Mouse (Mus musculus): ENCODE data around the gene Mmgt2. TPM values are rescaled to one million over a fixed set of nuclear protein-coding genes. Genes with fewer than 3 reads are reported as not detected.

Gene Mmgt2
- total RNA-seq, 2 experiments from 2014 or later, result 10.9 to 19.3 TPM

DNA sequence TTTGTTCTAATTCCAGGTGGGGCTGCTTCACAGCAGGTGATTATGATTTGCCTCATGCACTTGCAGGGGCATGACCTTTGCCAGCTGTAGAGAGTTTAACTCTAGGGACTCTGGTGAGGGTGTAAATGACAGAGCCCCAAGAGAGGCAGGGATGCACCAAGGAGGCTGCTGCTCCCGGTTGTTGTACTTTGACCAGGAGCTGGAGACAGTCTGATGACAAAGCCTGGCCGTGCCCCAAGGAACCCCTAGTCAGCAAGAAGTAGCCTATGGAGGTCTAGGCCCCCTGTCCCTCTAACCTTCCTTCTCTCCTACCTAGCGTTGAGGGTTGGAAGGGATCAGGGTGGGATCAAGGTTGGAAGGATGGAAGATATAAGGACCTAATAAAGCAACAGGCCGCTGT lies 33.0 kb upstream of the Mmgt2 start:
- ATAC-seq (ENCODE audit: poor library complexity, severe bottlenecking), result no peak

DNA sequence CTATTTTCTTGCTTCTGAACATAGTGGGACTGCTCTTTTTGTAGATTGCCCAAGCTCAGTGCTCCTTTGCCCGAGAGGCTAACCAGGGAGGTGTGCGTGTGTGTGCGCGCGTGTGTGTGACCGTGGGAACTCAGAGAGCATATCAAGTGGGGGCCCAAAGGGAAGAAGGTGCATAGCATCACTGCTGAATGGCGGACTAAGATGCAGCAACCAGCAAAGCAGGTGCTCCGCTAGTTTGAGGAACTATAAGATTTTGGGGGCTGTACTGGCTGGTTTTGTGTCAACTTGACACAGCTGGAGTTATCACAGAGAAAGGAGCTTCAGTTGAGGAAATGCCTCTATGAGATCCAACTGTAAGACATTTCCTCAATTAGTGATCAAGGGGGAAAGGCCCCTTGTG lies 27.4 kb upstream of the Mmgt2 start:
- no peak for ATAC-seq (ENCODE audit: poor library complexity, severe bottlenecking)

- no peak; the same call in 1 of the 2 replicates for ATAC-seq (ENCODE audit: poor library complexity, severe bottlenecking)
These were observed 26.7 kb upstream of the Mmgt2 start for GRCm38 (mm10) chr11:62621586-62622283.

GRCm38 (mm10) chr11:62622850-62623249 lies 25.6 kb upstream of the Mmgt2 start:
- ATAC-seq (ENCODE audit: poor library complexity, severe bottlenecking), result no peak

DNA sequence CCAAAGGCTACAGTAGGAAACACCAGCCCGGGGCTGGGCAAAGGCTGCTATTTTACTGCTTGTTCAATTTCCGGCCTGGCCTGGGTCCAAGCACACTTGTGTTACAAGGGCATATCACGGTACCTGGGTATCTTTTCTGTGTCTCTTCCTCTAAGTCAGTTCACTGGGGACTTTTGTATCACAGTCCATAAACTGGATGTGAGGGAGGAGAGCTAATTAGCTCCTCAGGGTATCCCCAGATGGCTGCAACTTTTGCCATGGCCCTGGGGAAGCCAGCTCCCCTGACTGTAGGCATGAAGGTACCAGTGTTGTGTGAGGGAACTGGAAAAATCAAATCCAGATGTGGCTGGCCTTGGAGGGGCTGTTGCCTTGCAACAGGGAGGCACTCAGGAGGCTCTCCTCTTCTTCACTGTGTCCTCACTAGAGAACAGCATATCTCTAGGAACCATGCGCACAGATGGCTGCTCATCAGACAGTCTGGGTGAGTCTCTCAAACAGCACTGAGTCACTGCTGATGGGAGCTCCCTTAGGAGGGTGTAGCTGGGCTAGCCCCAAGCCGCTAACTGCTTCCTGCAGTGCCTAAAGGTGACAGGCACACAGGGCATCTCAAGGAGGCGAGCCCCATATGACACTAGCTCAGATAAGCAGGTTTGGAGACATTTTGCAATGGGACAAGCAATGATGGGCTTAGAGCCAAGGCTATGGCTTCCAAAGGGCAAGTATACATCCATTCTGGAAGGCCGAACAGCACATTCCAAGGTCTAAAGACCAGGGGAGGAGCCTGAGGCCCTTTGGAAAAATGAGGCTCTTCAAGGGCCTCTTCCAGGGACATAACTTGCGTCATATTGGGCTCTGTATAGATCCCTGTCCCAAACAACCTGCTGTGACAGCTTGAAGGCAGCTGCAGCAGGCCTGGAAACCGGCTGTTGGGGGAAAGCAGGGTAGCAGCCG lies 23.8 kb upstream of the Mmgt2 start:
- no peak for ATAC-seq (ENCODE audit: poor library complexity, severe bottlenecking)

- ATAC-seq (ENCODE audit: poor library complexity, severe bottlenecking), result 0 out of 2 replicates have a peak, but pooled peaks have one; percentile 12
These were observed 18.9 kb upstream of the Mmgt2 start for GRCm38 (mm10) chr11:62629352-62630224.

- no peak for ATAC-seq (ENCODE audit: poor library complexity, severe bottlenecking)
These were observed 18.1 kb upstream of the Mmgt2 start for GRCm38 (mm10) chr11:62630225-62630821.

DNA sequence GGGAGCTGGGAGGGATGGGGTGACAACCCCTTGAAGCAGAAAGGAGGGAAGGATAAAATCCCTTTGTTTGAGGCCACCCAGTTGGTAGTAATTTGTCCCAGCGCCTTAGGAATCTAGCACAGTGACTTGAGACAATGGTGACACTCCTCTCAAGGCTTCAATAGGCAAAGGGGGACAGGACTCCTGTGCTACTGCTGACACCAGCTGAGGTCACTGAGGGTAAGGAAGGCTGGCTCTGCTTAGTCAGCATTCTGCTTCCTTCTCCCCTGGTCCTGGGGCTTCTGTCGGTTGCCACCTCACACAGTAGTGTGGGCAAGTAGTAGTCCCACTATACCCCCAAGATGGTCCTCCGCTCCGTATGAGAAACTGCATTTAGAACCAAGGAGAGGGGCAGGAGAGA lies 17.3 kb upstream of the Mmgt2 start:
- no peak for ATAC-seq (ENCODE audit: poor library complexity, severe bottlenecking)

DNA sequence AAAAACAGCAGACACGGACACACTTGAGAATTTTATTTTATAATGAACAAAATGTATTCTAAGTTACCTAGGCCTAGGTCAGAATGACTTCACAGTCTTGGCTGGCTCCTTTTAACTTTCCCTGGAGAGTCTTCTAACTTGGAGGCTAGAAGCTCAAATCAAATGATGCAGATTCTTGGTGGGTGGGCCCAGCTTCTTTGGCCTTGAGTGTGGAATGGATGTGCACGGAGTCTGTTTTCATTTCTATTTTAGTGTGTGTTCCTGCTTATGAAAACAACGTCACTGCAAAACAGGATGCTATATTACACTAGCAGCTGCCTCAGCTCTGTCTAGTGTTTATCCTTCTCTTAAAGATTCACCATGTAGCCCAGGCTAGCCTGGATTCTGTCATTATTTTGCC lies 13.1 kb upstream of the Mmgt2 start:
- ATAC-seq (ENCODE audit: poor library complexity, severe bottlenecking), result no peak

DNA sequence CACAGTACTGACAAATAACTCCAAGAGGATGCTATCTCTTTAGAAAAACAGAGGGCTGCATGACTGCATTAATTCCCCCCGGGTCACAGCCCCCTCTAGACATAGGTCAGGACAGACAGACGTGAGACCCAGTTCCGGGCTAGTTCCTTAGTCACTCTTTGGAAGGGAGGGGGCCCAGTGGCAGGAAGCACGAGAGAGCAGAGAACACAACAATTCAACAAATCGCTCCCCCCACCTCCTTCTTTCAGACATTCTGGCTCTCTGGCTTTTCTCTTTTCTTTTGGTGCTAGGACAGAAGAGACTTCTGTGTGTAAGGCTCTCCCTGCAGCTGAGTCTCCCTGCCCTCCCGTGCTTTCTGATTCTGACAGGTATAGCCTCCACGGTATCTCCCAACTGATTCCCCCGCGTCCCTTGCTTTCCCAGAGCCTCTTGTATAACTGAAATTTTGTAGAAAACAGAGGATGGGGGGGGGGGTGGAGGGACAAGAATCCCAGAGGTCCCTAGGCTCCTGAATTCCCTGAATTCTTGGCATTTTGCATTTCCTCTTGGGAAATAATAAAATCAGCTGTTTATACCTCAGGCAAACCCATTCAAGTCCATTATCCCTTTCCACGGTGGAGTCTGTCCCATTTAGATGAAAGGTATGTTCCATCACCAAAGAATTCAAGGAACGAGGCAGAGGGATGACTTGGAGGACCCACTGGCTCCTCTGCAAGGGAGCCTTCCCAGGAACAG lies 12.2 kb upstream of the Mmgt2 start:
- ATAC-seq (ENCODE audit: poor library complexity, severe bottlenecking), result no peak

DNA sequence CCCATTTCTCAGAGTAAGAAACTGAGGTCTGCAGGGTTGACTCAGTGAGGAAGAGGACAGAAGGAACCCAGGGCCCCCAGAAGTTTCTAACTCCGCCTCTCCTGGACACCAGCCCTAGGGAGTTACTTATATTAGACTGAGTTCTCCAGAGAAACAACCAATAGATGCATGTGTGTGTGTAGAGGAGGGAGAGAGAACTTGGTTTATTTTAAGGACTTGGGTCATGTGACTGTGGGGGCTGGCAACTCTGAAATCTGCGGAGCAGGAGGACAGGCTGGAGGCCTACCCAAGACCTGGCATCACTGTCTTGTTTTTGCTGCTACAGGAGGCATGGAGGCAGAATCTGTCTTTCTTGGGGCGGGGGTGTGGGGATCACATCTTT lies 11.6 kb upstream of the Mmgt2 start:
- ATAC-seq (ENCODE audit: poor library complexity, severe bottlenecking), result no peak

- ATAC-seq (ENCODE audit: poor library complexity, severe bottlenecking), result no peak
These were observed 11.1 kb upstream of the Mmgt2 start for GRCm38 (mm10) chr11:62637401-62637800.

- ATAC-seq (ENCODE audit: poor library complexity, severe bottlenecking), result no peak
These were observed 10.7 kb upstream of the Mmgt2 start for GRCm38 (mm10) chr11:62637806-62638205.

DNA sequence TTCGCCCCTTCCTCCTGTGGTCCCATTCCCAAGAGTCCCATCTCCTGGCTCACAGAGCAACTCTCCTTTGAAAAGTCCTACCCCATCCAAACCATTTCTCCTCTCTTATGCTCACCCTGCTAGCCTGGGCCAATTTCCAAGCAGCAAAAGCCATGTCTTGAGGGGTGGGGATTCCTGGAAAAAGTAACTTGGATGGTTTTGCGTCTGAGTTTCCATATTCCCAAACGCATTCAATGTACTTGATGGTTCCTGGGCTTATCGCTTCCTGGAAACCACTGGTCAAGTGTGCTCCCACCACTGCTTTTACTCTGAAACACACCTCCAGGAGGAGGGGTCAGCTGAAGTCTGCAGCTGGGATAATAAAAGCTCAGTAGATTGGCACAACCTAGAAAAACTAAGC lies 10.1 kb upstream of the Mmgt2 start:
- ATAC-seq (ENCODE audit: poor library complexity, severe bottlenecking), result no peak

DNA sequence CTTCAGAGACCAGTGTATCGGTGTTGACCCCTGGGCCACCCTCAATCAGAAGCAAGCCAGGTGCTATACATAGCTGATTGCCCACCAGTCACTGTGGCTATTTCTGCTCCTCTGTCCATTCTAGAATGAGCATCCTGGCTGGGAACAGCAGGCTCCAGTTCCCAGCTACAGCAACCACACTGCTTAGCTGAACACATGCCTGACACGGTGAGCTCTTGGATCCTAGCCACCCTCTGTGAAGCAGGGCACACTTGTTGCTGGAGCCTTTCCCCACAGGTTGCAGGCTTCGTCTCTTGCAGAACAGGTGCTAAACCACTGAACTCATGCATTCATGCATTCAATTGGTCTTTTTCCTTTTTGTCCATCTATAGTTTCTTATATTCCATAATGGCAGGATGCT lies 8.1 kb upstream of the Mmgt2 start:
- ATAC-seq (ENCODE audit: poor library complexity, severe bottlenecking), result no peak

- ATAC-seq (ENCODE audit: poor library complexity, severe bottlenecking), result no peak
These were observed 6.2 kb upstream of the Mmgt2 start for GRCm38 (mm10) chr11:62642023-62642844.

- ATAC-seq (ENCODE audit: poor library complexity, severe bottlenecking), result peak; percentile 38
These were observed 5.3 kb upstream of the Mmgt2 start for GRCm38 (mm10) chr11:62643011-62643631.

DNA sequence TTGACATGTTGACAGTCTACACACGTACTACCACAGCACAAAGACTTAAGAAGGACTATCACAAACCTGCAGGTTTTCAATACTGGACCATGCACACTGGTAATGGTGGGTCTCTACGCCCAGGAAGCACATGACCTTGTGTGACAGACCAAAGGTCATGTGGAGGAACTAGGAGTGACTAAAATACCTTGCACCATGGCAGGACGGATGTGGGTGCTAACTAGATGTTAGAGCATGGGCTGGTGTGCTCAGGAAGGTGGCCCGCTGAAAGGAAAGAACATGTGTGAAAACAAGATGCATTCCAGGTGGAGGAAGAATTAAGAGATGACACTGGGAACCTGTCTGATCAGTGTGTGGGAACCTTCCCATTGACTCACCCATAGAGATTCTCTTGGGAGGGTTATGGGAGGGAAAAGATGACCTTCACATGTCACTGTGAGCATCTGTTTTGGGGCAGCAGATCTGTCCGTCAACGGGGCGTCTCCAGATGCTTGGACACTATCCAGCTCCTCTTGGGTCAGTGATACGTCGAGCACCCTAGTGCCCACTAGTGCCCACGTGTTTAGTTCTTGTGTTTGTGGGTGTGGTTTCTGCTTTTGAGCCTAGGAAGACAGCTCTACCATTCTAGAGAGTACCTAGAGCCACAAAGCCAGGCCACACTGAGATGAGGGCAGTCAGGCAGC lies 4.6 kb upstream of the Mmgt2 start:
- ATAC-seq (ENCODE audit: poor library complexity, severe bottlenecking), result peak; percentile 12; the same call in 1 of the 2 replicates
